Mouse (Mus musculus): ENCODE measurements at regions not wholly inside any gene's neighbourhood (a gene's known extent, or its start where the extent isn't known, plus 50 kb on each side); places are given as distances from the start of the nearest gene placed in this dataset.

GRCm38 (mm10) chr13:60057761-60058274 is 119.3 kb downstream of the Gas1 start:
- DNase-seq (ENCODE audit: low read depth) = no peak

- no peak for DNase-seq (ENCODE audit: low read depth)
Measured at GRCm38 (mm10) chr13:60054531-60054930, 122.6 kb downstream of the Gas1 start.

- no peak for DNase-seq (ENCODE audit: low read depth)
Measured at GRCm38 (mm10) chr13:60054081-60054480, 123.1 kb downstream of the Gas1 start.

GRCm38 (mm10) chr13:60051866-60052265 is 125.3 kb downstream of the Gas1 start:
- no peak for DNase-seq (ENCODE audit: low read depth)

- no peak for DNase-seq (ENCODE audit: low read depth)
Measured at GRCm38 (mm10) chr13:60050799-60051580, 126.2 kb downstream of the Gas1 start.

GRCm38 (mm10) chr13:60049703-60050102 is 127.5 kb downstream of the Gas1 start:
- DNase-seq (ENCODE audit: low read depth) = no peak

GRCm38 (mm10) chr13:60047791-60048730 is 129.1 kb downstream of the Gas1 start:
- no peak for DNase-seq (ENCODE audit: low read depth)

- DNase-seq (ENCODE audit: low read depth) = no peak
Measured at GRCm38 (mm10) chr13:60045752-60046151, 131.4 kb downstream of the Gas1 start.

GRCm38 (mm10) chr13:60044876-60045275 is 132.3 kb downstream of the Gas1 start:
- no peak for DNase-seq (ENCODE audit: low read depth)

GRCm38 (mm10) chr13:60042443-60042842 is 134.7 kb downstream of the Gas1 start:
- DNase-seq (ENCODE audit: low read depth) = no peak

GRCm38 (mm10) chr13:60035536-60036130 is 141.5 kb downstream of the Gas1 start:
- DNase-seq (ENCODE audit: low read depth) = no peak

- no peak for DNase-seq (ENCODE audit: low read depth)
Measured at GRCm38 (mm10) chr13:60033116-60033515, 144.0 kb downstream of the Gas1 start.

GRCm38 (mm10) chr13:60032586-60032985 is 144.6 kb downstream of the Gas1 start:
- DNase-seq (ENCODE audit: low read depth) = no peak

GRCm38 (mm10) chr13:60029591-60029990 is 147.6 kb downstream of the Gas1 start:
- DNase-seq (ENCODE audit: low read depth) = no peak

GRCm38 (mm10) chr13:60020175-60020487 is 157.0 kb downstream of the Gas1 start:
- DNase-seq (ENCODE audit: low read depth) = no peak

- no peak for DNase-seq (ENCODE audit: low read depth)
Measured at GRCm38 (mm10) chr13:60019291-60020174, 157.6 kb downstream of the Gas1 start.

GRCm38 (mm10) chr13:60015854-60016366 is 161.3 kb downstream of the Gas1 start:
- DNase-seq (ENCODE audit: low read depth) = no peak

- no peak for DNase-seq (ENCODE audit: low read depth)
Measured at GRCm38 (mm10) chr13:60012046-60012813, 164.9 kb downstream of the Gas1 start.

GRCm38 (mm10) chr13:60011092-60011491 is 166.1 kb downstream of the Gas1 start:
- no peak for DNase-seq (ENCODE audit: low read depth)

- no peak for DNase-seq (ENCODE audit: low read depth)
Measured at GRCm38 (mm10) chr13:60007593-60007992, 169.6 kb downstream of the Gas1 start.

All from induced T-regulatory cell, adult 2 months (primary cell).